Mouse (Mus musculus) testis, adult 2 months (tissue): ENCODE data around the gene Stag1.

Experiments
- CTCF ChIP-seq: fragments of 200-500 bp; IDR thresholded peaks from 2 replicates; pipeline ENCODE4 v1.5.1; 2012; ENCODE audit warnings: low read depth, mild to moderate bottlenecking, inconsistent platforms, low read length, moderate library complexity; ENCODE audit not compliant: control insufficient read depth, insufficient read depth, insufficient replicate concordance
- POLR2A ChIP-seq: fragments of 200-500 bp; IDR thresholded peaks from 2 replicates; pipeline ENCODE4 v1.6.1; 2012; ENCODE audit warnings: low read depth, mild to moderate bottlenecking, inconsistent platforms, low read length, moderate library complexity; ENCODE audit not compliant: control insufficient read depth

DNA sequence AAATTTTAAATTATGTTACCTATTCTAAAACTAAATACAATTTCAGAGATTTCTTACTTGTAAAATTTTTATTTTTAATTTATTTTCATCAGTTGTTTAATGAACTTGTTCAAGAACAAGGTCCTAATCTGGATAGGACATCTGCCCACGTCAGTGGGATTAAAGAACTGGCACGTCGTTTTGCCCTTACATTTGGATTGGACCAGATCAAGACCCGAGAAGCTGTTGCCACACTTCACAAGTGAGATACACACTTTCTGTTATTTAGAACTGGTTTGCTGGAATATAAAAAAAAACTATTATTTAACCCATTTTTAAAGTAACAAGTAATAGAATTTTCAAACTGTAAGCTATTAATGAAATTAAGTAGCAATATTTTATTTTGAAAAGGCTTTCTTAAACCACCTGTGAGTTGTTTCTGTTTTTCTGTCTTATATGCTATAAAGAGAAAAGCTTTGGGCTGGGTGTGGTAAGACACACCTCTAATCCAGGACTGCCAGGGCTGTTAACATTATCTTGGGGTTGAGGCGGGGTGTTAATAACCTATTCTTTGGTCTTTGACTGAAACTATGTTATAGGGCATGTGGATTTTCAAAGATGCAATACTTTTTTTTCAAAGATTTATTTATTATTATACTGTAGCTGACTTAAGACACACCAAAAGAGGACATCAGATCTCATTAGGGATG is 347.2 kb downstream of the Stag1 start:
- TF ChIP-seq POLR2A (no peak), CTCF (no peak)
